Mouse (Mus musculus) spleen, postnatal 14 days (tissue): ENCODE results near the gene Ankrd34a.
A peak's percentile ranks its signal among the peaks of the same experiment; 100 is the strongest.

Experiments used
- DNase-seq, 2 experiments: peaks; one replicate each; pipeline ENCODE4 v3.0.0; 2021 to 2022; ENCODE audit warnings: low spot score in 2 of 2

Ankrd34a gene

DNA sequence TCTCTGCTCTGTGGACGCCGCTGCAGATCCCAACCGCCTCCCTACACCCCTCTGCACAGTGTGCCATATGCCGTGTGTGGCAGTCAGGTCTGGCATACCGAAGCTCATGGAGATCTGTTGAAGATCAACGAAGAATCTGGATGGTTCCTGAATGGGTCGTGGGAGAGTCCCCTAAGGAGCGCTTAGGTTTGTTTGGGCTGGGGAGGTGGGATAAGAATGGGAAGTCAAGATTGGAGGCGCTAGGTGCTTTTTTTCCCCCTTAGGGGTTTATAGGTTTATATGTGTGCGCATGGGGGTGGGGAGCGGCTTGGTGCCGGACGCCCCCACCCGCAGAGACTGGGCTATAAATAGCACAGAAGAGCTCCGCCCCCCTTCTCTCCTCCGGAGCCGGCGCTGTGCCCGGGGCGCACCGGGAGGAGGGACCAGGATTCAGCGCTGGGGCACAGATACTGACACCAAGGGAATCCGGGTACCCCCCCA, at the start of gene Ankrd34a:
Gene Ankrd34a (plus strand): TSS at position 409 of the 480 bp plus-strand sequence.
- DNase-seq = no peak

- DNase-seq = no peak
Observed at GRCm38 (mm10) chr3:96546880-96547279, 49.6 kb upstream of the Ankrd34a start.

- DNase-seq = peak; percentile 62 to 81
Observed at GRCm38 (mm10) chr3:96547389-96547960, 49.0 kb upstream of the Ankrd34a start.

DNA sequence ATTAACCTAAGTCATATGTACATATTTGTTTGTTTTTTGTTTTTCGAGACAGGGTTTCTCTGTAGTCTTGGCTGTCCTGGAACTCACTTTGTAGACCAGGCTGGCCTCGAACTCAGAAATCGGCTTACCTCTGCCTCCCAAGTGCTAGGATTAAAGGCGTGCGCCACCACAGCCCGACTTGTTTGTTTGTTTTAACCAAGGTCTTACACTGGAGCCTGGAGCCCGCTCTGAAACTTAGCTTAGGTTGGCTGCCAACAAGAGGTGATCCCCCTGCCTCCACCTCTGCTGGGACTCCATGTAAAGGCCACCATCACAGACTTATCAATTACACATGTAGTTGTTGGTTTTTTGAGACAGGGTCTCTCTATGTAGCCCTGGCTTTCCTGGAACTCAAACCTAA, 47.6 kb upstream of the Ankrd34a start:
- DNase-seq = no peak

- no peak for DNase-seq
Observed at GRCm38 (mm10) chr3:96549346-96549745, 47.1 kb upstream of the Ankrd34a start.

DNA sequence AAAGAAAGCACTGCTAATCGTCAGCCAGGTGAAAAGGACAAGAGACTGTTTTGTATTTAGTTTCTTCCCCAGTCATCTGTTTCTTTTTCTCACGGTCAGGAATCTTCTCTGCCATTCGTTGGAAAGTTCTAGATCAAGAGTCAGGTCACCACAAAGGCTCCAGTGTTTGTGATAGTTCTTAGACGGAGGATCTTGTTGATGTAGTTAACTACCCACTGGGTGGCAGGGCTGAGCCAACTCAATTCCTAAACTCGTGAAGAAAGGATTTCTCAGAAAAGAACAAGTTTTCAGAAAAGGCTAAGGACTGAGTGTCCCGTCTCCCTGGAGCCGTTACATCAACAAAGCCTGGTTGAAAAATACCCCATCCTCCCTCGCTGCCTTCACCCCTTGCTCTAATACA, 45.2 kb upstream of the Ankrd34a start:
- peak in 1 of 2 experiments; percentile 37 for DNase-seq

DNA sequence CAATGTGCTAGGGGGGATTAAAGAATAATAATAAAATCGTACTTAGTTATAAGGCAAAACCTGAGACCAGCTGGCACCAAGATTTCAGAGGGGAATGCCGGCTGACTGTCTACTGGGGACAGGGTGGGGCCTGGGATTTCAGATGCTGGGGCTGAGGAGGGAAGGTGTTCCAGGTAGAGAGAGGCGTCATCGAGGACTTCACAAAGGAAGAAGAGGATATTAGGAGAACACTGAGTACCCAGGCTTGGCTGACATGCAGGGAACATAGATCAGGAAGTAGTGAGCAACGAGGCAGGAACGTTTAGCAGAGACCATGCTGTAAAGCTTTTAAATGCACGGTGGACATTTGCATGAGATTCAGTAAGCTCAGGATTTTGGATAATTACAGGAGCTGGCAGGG, 44.5 kb upstream of the Ankrd34a start:
- DNase-seq = no peak

DNA sequence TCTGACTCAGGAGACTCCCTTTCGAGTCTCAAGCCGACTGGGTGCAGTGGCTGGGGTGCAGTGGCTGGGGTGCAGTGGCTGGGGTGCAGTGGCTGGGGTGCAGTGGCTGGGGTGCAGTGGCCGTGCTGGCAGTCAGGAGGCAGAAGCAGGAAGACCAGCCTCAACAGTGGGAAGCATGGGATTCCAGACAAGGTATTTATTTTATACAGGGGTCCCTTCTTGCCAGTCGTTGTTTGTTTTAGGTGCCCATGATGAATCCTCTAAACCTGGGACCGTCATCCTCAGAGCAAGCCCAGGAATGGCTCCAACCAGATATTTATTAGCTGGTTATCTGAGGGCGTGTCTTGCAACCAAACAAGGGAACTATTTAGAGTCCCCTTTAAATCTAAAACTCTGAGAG, 42.8 kb upstream of the Ankrd34a start:
- no peak for DNase-seq

DNA sequence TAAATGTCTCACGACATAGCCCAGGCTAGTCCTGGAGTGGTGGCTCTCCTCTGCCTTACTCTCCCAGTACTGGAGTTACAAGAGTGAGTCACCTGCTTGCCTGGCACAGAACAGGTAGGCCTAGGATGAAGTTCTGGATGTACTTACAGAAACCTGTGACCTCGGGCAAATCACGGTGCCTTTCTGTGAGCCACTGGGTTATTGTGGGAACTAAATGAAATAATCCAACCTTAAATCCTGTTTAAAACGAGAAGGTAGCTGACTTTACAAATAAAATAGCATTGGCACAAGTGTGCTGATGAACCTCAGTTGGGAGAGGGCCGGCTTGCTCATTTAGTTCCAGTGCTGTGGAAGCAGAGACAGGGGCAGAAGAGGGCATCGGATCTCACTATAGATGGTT, 42.2 kb upstream of the Ankrd34a start:
- no peak for DNase-seq

DNA sequence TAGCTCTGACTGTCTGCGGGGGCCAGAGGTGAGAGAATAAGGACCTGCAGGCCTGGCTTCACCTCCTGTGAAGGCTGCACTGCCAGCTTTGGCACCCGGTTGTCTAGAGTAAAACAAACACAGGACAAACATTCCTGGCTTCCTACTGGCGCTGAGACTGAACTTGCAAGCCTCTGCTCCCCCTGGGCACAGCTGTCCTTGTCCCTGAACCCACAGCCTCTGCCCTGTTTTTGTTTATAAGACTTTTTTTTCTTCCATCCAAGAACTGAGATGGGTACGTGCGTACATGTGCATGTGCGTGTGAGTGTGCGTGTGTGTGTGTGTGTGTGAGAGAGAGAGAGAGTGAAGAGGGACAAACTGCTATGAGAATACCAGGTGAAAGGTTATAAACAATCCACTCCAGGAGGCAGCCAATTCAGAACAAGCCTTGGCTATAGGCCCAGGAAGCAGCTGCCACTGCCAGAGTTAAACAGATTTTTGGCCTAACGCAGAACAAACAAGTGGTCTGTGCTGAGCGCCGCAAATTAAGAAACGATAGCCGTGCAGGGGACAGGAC, 41.3 kb upstream of the Ankrd34a start:
- no peak for DNase-seq

GRCm38 (mm10) chr3:96555999-96556614, 40.3 kb upstream of the Ankrd34a start:
- no peak for DNase-seq

GRCm38 (mm10) chr3:96556651-96557635, 39.5 kb upstream of the Ankrd34a start:
- no peak for DNase-seq

DNA sequence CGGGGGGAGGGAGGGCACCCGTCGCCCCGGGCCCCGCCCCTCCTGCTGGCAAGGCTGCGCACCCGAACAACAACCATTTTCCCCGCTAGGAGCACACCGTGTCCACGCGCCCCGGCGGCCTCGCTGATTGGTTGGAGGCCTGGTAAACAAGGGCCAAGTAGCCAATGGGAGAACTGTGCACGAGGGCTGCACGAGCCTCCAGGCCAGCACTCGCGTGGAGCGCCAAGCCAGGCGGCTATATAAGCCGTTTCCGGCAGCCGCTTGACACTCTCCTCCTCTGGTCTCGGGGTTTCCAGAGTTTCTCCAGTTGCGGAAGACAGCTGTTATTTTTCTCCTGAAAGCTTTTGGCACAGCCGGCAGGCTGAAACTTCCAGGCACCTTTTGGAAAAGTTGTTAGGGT, 38.7 kb upstream of the Ankrd34a start, which contains the start of gene Txnip:
Gene Txnip (plus strand): TSS at position 264 of the 400 bp plus-strand sequence.
- peak; percentile 99 to 100 for DNase-seq

GRCm38 (mm10) chr3:96558159-96558558, 38.3 kb upstream of the Ankrd34a start:
- DNase-seq = no peak

GRCm38 (mm10) chr3:96558668-96559196, 37.7 kb upstream of the Ankrd34a start:
- no peak for DNase-seq

- DNase-seq = no peak
Observed at GRCm38 (mm10) chr3:96559398-96559910, 37.0 kb upstream of the Ankrd34a start.

- no peak for DNase-seq
Observed at GRCm38 (mm10) chr3:96559911-96560850, 36.3 kb upstream of the Ankrd34a start.

DNA sequence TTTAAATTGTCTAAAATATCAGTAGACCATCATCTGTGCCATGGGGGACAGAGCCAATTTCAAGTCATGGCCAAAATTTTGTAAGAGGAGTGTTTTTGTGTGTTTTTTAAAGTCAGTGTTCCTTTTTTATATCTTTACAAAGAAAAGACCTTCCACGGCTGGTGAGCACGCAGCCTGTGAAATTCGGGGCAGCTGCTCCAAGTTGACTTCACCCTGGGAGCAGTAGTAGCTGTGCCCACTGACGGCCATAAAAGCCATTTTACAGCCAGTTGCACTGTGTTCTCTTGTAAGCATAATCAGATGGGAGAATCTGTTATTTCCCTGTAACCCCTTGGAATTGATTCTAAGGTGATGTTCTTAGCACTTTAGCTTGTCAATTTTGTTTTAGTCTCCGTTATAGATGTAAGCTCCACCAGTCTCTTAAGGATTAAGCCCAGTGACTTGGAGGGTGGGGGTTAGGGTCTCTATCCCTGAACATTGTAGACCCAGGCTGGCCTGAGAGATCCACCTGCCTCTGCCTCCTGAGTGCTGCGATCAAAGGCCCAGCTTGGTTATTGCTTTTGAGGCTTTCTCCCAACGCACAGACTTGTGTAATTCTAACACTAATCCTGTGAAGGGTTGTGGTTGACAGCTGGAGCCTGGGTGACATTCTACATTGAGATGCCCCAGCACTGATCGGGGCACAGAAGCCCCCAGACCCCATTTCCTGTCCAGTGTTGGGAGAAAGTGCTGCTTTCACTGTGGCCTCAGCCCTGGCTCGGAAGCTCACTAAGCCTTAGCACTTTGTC, 35.4 kb upstream of the Ankrd34a start:
- no peak for DNase-seq

DNA sequence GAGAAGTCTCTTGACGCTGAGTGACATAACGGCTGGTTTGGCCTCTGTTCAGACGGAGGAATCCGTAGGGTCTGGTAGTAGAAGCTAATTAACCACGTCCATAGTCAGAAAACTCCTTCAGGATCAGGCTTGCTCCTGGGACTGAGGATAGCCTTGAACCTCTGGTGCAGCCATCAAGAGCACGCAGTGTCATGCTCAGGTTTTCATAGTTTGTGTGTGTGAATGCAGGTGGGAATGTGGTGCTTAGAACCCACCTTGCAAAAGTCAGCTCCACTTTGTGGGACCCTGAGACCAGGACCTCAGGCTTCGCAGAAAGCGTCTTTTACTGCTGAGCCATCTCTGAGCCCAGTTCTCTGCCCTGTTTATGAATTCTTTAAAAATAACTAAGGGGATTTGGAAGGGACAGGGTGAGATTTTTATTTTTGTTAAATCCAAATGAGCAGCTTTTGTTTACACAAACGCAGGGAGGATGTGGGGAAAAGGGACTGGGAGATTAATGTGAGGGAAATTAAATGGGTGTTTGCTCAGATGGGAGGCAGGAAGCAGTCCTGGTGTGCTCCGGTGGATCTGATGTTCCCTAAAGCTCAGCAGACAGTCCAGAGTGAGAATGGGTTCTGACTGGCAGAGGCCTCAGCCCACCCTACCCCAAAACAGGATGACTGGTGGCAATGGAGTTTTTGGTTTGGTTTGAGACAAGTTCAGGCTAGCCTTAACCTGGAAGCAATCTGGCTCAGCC, 34.3 kb upstream of the Ankrd34a start:
- DNase-seq = no peak
